Mouse (Mus musculus): ENCODE data around the gene Slc29a4. TPM values are rescaled to one million over a fixed set of nuclear protein-coding genes. Genes with fewer than 3 reads are reported as not detected.

The Slc29a4 gene
- total RNA-seq, 2 experiments from 2014 or later: 84.1 to 93.2 TPM

DNA sequence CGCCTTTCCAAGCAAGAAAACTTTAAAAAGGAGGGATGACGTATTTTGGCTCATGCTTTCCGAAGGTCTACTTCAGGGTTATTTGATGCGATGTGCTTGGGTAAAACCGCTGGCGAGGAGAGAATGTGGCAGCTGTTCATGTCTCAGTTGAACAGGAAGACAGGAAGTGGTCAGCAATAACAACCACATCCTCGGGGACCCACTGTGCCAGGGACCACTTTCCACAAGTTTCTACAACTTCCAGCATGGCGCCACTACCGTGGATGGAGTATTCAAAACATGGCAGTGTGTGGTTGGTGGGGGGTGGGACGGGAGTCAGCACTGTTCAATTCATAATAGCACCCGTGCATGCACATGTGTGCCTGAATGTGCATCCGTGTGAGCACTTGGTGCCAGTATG, 38.0 kb downstream of the Slc29a4 start:
- DNase-seq (ENCODE audit: low spot score in 2 of 2): no peak

DNA sequence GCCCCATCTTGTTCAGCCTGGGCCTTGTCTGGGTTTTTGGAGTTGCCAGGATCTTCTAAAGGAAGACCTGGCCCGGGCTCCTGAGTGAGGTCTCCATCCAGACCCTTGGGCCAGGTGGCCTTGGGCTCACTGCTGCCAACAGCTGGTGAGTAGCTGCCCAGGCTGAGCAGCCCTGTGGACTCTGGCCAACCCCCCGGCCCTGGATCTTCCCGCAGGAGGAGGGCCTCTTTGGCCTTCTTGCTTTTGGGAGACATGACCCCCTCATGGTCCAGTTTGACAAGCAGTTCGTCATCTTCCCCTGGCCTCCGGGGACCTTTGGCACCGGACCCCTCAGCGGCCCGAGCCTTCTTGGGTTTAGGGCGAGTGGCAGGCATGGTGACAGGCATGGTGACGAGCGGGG, 39.6 kb downstream of the Slc29a4 start:
- no peak for DNase-seq (ENCODE audit: low spot score in 2 of 2)

DNA sequence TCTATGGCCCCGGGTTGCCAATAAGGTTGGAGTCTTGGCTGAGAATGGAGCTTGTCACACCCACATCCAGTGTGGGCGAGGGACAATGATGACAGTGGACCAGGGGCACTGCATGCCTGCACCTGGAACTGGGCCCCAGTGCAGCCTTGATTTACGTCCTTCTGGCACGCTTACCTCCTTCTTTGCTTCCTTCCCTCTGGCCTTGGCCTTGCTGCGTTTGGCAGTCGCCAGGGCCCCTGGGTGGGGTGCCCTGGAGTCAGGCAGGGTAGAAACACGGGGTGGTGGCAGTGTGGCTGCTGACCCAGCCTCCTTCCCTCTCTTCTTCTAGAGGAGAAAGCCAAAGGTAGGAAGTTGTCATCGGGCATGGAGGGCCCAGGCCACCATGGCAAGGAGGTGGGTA, 47.6 kb downstream of the Slc29a4 start:
- DNase-seq (ENCODE audit: low spot score in 2 of 2): no peak

DNA sequence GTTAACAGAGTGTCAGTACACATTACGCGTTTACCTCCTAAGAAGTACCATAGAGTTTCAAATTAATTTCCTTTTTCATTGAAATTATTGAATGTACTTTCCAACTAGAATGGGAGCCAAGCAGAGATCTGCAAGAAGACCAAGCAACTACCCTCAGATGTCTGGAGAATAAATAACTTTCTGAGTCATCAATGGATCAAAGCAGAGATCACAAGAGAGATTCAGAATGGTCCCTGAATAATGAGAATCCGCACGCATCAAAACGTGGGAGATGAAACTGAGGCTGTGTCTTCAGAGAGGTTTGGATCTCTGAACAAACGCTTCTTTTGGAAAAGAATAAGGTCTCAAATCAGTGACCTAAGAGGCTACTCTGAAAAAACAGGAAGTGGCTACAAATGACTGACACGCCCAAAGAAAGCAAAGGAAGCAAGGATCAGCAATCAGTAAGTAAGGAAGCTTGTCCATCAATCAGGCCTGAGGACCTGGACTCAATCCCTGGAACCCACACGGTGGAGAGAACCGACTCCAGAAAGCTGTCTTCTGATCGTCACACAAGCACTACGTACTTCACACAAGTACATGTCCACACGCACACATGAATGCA, 54.8 kb downstream of the Slc29a4 start:
- no peak for DNase-seq (ENCODE audit: low spot score in 2 of 2)

DNA sequence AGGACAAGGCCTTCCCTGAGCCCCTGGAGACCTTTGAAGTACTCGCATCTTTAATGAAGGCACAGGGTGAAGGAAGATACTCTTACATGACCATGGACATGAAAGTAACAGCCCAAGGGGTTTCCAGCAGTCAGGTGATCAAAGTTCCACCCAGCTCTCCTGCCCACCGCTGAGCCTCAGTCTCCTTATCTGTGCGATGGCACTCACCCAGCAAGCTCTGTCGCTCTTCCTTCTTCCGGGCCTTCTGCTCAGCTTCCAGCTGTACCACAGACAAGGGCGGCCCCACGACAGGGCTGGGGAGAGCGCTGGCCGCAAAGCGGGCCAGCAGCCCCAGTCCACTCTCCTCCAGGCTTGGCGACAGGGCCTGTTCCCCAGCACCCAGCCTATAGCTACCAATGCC, 57.9 kb downstream of the Slc29a4 start:
- no peak for DNase-seq (ENCODE audit: low spot score in 2 of 2)

DNA sequence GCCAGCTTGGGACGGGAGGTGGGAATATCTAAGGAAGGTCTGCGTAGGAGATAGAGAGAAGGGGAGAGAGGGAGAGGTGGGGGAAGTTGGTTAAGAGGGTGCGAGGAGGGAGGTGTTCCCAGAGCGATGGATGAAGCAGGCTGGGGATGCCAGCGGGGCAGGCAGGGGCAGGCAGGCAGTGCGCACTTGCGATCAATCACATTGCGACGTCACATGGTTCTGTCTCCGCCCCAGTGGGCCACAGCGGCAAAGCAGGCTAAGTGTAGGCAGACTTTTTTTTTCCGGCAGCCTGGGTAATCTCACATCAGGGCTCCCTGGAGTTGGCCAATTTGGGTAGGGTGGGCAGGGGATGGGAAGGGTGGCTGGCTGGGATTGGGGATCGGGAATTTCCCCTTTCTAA, 59.9 kb downstream of the Slc29a4 start:
- no peak for DNase-seq (ENCODE audit: low spot score in 2 of 2)

DNA sequence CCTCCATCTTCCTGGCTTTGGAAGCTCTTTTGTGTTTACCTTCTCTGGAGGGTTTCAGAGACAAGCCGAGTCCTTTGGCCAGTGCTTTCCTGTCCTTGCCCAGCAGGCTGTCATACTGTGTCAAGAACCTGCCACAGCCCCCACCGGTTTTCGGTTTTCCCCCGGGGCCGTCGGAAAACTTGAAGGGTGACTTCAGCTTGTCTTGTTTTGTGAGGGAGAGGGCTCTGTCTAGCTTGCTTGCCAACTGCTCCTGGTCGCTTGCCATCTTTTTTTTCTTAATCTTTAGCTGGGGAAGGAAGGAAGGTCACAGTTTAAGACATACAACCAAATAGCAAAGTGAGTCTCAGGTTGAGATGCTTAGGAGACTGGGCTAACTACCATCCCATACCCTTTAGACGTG, 67.5 kb downstream of the Slc29a4 start:
- DNase-seq (ENCODE audit: low spot score in 2 of 2): no peak

DNA sequence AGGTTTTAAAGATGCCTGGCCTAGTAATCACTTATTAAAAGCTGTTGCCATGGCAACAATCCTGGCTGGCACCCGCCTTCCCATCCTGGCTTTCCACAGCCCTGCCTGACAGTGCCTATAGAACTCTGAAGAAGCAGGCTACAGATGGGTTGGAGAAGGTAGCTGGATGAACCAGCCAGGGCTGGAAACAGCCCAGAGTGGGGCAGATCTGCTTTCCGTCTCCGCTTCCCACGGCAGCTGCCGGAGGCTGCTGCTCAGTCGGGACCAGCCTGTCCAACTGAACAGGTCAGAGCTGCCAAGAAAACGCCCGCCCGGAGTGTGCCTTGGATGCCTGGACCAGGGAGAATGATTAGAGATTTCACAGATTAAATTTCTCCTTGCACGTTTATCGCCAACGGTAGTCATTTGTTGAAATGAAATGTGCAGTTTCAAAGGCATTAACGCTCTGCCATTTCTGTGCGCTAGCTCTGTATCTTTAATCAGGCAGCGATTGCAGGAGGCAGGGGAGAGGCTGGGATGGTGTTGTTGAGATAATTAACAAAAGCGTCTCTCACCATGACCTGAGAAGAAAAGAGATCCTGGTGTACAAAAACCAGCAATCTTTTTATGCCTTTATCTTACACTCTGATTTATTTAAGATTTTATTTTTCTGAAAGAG, 69.1 kb downstream of the Slc29a4 start:
- DNase-seq (ENCODE audit: low spot score in 2 of 2): peak; percentile 71 to 82

DNA sequence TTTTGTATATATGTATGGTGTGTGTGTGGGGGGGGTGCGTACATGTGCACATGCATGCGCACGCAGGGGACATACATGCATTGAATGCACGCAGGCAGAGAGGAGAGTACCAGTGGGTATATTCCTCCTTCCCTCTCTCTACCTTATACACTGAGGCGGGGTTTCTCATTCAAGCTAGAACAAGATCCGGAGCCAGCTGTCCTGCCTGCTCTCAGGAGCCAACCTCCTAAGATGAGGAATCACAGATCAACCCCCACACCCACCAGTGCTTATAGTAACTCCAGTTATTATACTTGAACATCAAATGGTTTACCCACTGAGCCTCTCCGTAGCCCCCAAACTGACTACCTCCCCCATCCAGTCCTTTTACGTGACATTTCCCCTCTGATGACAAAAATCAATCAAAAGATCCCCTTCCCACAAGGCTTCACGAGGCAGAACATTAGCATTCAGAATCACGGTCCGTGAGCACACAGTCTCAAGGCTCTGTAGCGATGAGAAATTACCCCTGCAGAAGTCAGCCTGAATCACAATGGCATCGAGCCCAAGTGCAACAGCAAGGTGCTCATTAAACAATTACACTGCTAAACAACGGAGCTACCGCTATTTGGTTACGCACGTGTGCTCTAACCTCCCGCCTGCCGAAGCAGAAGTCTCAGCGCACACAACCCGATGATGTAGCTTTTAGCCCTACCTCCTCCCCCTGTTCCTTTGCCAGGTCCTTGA, 69.9 kb downstream of the Slc29a4 start:
- DNase-seq (ENCODE audit: low spot score in 2 of 2): no peak

DNA sequence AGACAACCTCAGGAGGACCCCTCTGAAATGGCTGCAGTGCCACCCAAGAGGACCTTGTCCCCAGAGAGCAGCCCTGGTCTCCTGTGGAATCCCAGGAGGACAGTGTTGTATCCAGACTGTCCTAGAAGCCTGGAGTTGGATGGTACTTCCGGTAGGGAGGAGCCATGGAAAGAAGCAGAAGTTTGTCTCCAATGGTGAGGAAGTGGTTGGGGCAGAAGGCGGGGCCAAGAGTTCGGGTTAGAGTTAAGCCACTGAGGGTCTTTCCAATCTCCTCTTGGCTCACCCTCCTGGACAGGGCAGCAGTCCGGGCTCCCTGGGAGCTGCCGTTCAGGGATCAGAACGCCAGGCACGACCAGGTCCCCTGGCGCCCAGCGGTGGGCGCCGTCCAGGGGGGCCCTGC, 72.0 kb downstream of the Slc29a4 start:
- no peak for DNase-seq (ENCODE audit: low spot score in 2 of 2)

DNA sequence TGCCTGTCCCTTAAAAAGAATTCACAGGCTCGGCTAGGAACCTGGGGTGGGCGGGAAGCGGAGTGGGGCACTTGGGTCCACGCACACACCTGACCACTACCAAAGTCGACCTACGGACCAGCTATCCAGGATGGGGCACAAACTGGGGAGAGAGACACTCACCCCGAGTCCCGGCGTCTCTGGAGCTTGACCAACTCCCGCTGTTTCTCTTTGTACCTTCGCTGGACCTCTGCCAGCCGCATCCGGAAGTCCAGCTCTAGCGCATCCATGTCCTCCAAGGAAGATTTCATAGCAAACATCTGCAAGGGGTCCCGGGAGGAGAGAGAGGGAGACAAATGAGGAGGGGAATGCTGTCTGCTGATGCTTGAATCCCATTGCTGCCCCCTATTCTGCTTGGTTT, 72.6 kb downstream of the Slc29a4 start:
- DNase-seq (ENCODE audit: low spot score in 2 of 2): no peak

DNA sequence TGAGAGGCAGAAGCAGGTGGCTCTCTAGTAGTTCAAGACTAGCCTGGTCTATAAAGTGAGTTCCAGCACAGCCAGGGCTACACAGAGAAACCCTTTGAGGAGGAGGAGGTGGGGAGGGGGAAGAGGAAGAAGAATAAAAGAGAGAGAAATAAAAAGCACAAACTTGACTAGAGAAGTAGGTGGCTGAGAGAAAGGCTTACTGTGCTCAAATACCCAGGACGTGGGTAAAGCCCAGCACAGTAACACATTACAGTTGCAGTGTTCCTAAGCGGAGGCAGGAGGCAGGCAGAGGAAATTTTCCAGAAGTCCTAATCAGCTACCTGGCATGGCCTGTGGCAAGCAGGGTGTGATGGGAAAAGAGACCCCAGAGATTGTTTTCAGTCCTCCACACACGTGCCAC, 74.4 kb downstream of the Slc29a4 start:
- no peak for DNase-seq (ENCODE audit: low spot score in 2 of 2)

DNA sequence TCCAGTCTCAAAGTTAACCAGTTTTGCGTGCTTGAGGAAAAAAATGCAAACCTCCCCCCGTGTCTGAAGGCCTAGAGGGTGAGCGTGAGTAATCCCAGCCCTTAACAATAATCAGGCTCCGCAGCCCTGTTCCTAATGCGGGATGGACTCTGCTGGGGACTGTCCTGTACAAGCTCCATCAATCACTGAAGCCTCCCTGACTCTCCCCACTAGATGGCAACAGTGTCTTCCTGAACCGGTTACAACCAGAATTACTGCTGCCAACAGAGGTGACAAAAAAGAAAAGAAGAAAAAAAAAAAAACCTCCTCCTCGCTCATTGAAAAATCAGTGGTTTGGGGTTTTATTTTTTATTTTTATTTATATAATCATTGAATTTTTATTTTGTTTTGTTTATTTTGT, 75.6 kb downstream of the Slc29a4 start:
- peak; percentile 82 to 83 for DNase-seq (ENCODE audit: low spot score in 2 of 2)

DNA sequence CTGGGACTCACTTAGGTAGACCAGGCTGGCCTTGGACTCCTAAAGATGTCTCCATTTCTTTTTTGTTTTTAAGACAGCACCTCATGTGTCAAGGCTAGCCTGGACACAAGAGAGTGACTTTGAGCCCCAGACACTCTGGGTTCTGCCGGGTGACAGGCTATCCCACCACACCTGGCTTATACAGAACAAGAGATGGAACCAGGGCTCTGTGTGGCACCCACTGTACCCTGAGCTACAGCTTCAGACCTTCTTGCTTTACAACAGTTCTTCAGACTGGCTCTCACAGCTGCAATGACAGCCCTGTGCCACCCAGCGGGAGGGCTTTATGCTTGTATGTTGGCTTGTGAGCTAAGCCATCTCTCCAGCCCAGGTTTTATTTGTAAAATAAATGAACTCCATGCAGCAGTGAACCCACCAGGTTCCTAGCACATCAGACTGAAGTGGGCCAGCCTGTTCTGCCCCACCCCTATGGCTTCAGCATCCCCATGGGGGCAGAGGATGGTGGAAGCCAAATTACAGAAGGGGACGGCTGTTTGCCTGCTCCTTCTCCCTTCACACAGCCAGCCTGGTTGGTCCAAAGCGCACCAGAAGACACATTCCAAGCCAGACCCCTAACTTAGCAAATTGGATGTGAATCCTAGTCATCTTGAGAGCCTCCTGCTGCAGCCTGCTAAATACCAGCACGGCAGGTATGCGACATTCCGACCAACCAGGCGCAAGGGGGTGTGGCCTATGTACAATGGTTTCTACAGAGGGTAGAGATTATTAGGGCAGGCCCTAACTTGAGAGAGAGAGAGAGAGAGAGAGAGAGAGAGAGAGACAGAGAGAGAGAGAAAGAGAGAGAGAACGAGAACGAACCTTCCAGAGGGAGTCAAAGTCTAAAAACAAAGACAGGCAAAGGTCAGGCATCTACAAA, 76.3 kb downstream of the Slc29a4 start:
- DNase-seq (ENCODE audit: low spot score in 2 of 2): no peak

DNA sequence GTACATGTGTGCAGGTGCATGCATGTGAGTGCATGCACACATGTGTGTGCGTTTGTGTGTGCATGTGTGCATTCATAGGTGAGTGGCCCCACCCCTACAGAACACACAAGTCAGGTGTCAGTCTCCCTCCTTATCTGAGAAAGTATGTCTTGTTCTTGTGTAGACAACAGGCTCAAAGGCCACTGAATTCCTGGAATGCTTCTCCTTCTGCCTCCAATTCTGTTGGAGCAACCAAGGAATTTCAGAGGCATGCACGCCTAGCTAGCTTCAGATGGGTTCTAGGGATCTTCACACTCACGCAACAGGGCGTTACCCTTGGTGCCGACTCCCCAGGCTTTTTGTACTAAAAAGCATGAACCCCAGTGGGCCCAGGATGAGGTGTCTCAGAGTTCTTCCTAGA, 77.3 kb downstream of the Slc29a4 start:
- DNase-seq (ENCODE audit: low spot score in 2 of 2): no peak

DNA sequence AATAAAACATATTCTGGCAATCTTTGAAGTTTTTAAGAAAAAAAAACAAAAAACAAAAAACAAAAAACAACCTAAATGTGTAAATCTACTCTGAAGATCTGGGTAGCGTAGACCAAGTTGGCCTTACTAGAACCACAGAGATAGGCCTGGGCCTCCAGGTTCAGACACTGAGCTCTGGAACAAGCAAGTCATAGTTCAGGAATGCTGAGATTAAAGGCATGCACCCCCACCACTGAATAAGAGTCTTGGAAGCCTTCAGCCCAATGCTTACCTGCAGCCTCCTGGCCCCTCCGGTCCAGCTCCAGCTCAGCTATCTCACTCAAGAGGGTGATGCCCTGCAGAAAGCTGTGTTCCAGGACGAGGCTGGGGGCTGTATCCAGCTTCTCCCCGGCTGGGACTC, 78.7 kb downstream of the Slc29a4 start:
- no peak for DNase-seq (ENCODE audit: low spot score in 2 of 2)

DNA sequence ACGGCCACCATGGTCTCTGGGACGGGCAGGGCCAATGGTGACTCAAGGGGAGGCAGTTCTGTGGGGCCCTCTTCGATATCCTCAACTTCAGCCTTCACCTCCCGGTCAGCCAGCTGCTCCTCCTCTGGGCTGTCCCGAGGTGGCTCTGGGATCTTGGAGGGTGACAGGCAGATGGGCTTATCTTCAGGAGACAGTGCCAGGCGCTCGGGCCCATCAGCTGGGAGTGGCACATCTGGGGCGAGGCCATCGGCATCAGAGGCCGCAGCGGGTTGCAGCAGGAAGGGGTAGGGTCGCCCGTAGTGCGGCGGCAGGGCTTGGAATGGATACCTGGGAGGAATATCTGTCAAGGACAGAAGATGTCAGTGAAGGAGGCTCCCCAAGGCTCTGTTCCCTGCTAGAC, 79.7 kb downstream of the Slc29a4 start:
- no peak for DNase-seq (ENCODE audit: low spot score in 2 of 2)

Measured in layer of hippocampus, postnatal 10 days (tissue).